Mouse (Mus musculus): ENCODE results near the gene Chic2.

DNA sequence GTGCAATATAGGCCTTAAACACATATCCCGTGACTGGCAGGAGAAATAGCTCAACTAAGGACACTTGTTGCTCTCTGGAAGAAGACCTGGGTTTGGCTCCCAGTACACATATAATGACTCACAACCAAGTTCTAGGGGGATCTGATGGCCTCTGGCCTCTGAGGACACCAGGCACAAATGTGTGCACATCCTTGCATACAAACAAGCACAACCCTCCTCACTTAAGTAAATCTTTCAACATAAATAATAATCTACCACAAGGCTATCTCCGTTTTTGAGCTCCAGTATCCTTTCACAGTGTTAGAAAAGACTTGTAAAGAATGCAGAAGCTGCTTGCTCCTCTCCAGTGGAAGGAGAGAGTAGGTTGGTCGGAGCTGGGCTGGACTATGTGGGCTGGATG is 29.1 kb upstream of the Chic2 start:
- TF ChIP-seq CTCF (IDR thresholded peaks at IDR 0.05; ENCODE audit: low read depth) (no peak), EP300 (optimal IDR thresholded peaks at IDR 0.05) (no peak)
